Mouse (Mus musculus) limb, embryonic 11.5 days (tissue): ENCODE measurements around the gene Dact3. TPM values are rescaled to one million over a fixed set of nuclear protein-coding genes. Genes with fewer than 3 reads are reported as not detected.

Source experiments
- ATAC-seq: fragments of 200-750 bp; cut with Nextera tagmentation; 2 replicates; pipeline ENCODE4 v1.8.0; 2017; ENCODE audit warnings: low read depth; ENCODE audit not compliant: insufficient number of reproducible peaks, low FRiP score, low TSS enrichment
- DNase-seq: peaks from one replicate; pipeline ENCODE4 v3.0.0-alpha.2; 2015; ENCODE audit warnings: low spot score
- H3K27ac ChIP-seq: fragments of 300-500 bp; sonication (generic); replicated peaks from 2 replicates; pipeline ENCODE4 v1.5.1; 2014; ENCODE audit warnings: low read depth, mild to moderate bottlenecking, low read length
- H3K27me3 ChIP-seq: fragments of 300-500 bp; sonication (generic); 2 replicates; pipeline ENCODE4 v1.6.1; 2014; ENCODE audit warnings: mild to moderate bottlenecking, low read length, mixed read lengths; ENCODE audit not compliant: control insufficient read depth, insufficient read depth
- H3K36me3 ChIP-seq: fragments of 300-500 bp; sonication (generic); 2 replicates; pipeline ENCODE4 v1.6.1; 2014; ENCODE audit warnings: mild to moderate bottlenecking, low read length, moderate library complexity, mixed read lengths; ENCODE audit not compliant: control insufficient read depth, insufficient read depth
- H3K4me1 ChIP-seq: fragments of 300-500 bp; sonication (generic); 2 replicates; pipeline ENCODE4 v1.6.1; 2014; ENCODE audit warnings: low read length, mixed read lengths; ENCODE audit not compliant: control insufficient read depth, insufficient read depth
- H3K4me2 ChIP-seq: fragments of 300-500 bp; sonication (generic); 2 replicates; pipeline ENCODE4 v1.6.1; 2014; ENCODE audit warnings: low read depth, mild to moderate bottlenecking, moderate library complexity; ENCODE audit not compliant: severe bottlenecking
- H3K4me3 ChIP-seq: fragments of 300-500 bp; sonication (generic); 2 replicates; pipeline ENCODE4 v1.5.1; 2014; ENCODE audit warnings: low read depth, low read length
- H3K9ac ChIP-seq: fragments of 300-500 bp; sonication (generic); 2 replicates; pipeline ENCODE4 v1.6.1; 2014; ENCODE audit warnings: mild to moderate bottlenecking, low read length
- H3K9me3 ChIP-seq: fragments of 300-500 bp; sonication (generic); 2 replicates; pipeline ENCODE4 v1.6.1; 2016; ENCODE audit warnings: low read length; ENCODE audit not compliant: control insufficient read depth
- WGBS: fragments of 180-500 bp; shearing (Covaris S2); extraction: QIAGEN DNeasy Blood & Tissue Kit; methylation state at CpG from one replicate; pipeline ENCODE4 v1.1.7; 2014; 5-methylcytosine and 5-hydroxymethylcytosine counted together
- polyA plus RNA-seq: library from polyadenylated mRNA; unstranded; fragments of >200 nt; fragmentation: Nextera tagmentation; extraction: Ambion mirVana; gene quantifications from 2 replicates; pipeline ENCODE4 v1.2.1, GENCODE M21; 2014

Dact3 gene
- polyA plus RNA-seq, 1 experiment from 2014 or later: 14.6 TPM

DNA sequence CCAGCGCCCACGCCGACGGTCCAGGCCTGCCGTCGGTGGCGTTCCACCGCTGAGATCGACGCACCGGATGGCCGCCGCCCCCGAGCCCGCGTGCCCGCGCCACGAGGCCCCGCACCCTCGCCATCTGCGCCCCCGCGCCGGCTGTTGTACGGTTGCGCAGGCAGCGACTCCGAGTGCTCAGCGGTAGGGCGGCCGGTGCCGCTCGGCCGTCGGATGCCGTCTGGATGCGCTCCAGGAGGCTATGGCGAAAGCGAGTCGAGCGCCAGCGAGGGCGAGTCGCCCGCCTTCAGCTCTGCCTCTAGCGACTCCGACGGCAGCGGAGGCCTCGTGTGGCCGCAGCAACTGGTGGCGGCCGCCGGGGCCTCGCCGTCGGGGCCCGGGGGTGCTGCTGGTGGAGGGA, 10.8 kb downstream of the Dact3 start:
- Histone ChIP-seq H3K4me1 (peaks cover 6% of the 10 kb centered on the region), H3K4me2 (no peak overlapping the region), H3K4me3 (no peak overlapping the region), H3K9ac (no peak overlapping the region), H3K27me3 (no peaks in the 10 kb centered on the region), H3K27ac (peak overlapping the region; percentile 21; the same call in 1 of the 2 replicates), H3K36me3 (peaks cover 53% of the 10 kb centered on the region), H3K9me3 (peaks cover 20% of the 10 kb centered on the region)
- ATAC-seq (no peak), DNase-seq (no peak)
- 54% methylated on average over 59 of the region's 59 CpGs for WGBS

- H3K9me3 ChIP-seq: peaks cover 12% of the 10 kb centered on the region
- no peaks in the 10 kb centered on the region for H3K27me3 ChIP-seq
- peaks cover 22% of the 10 kb centered on the region for H3K36me3 ChIP-seq
- peak overlapping the region; percentile 64 for H3K4me2 ChIP-seq
- WGBS: 11% methylated on average over 6 of the region's 6 CpGs
- ATAC-seq: no peak
- peak overlapping the region; percentile 98 for H3K27ac ChIP-seq
- peak overlapping the region; percentile 32 for H3K4me3 ChIP-seq
- peak overlapping the region; percentile 69 for H3K9ac ChIP-seq
- DNase-seq: peak; percentile 55
- H3K4me1 ChIP-seq: peaks cover 41% of the 10 kb centered on the region
These were observed 15.4 kb downstream of the Dact3 start for GRCm38 (mm10) chr7:16890536-16890935.

DNA sequence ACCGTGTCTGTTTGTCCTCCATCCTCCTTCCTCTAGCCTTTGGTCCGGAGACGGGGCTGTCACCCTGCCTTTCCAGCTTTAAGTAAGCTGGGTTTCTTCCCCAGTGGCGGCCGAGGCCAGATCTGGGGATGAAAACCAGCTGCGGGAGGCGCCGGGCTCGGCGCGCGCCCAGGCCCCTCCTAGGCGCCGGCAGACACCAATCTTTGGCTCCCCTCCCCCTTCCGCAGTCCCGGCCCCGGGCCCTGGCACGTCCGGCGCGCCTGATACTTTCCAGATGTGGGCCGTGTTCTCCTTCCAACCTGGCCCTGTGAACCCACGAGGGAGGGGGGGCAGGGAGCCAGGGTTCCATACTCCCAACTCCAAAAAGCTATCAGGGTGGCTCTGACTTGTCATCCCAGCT, 15.8 kb downstream of the Dact3 start:
- Histone ChIP-seq H3K4me2 (peak overlapping the region; percentile 64), H3K36me3 (peaks cover 18% of the 10 kb centered on the region), H3K4me1 (peaks cover 42% of the 10 kb centered on the region), H3K9ac (peak overlapping the region; percentile 69), H3K27ac (peak overlapping the region; percentile 98), H3K4me3 (peak overlapping the region; percentile 32), H3K27me3 (no peaks in the 10 kb centered on the region), H3K9me3 (peaks cover 8% of the 10 kb centered on the region)
- WGBS: 0% methylated on average over 23 of the region's 23 CpGs
- peak; percentile 99 for DNase-seq
- peak; percentile 77 for ATAC-seq

DNA sequence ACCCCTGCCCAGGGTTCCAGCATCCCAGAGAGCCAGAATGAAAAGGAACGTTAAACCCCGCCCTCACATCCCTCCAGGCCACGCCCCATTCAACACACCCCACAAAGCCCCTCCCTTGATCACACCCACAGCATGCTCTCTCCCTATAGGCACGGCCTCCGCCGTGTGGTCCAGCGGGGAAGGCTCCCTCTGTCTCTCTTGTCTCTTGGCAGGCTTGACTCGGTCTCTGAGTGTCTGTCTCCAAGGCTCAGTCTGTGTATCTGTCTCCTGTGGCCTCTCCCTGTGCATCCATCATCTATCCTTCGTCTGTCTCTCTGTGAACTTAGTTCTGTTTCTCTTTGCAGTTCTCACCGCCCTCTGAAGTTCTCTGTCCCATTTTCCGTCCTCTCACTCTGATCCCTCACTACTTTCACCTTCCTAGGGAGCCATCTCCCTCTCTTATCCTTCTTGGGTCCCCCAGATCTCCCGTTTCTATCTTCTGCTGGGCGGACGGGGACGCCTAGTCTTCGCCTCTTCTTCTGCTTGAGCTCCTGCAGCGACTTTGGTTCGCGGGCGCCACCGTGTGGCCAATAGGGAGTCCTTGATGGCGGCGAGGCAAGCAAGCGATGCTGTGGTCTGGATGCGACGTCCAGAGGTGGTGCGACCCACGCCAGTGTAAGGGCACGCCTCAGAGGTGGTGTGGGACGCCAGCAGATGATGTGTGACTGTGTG, 16.7 kb downstream of the Dact3 start, which contains the start of gene Gng8:
Gene Gng8, plus strand, starts transcription at position 146 of the 711 bp plus-strand sequence.
- Histone ChIP-seq H3K36me3 (peaks cover 10% of the 10 kb centered on the region), H3K9ac (peak within 1 kb of the TSS; percentile 69), H3K27me3 (no peaks in the 10 kb centered on the region), H3K9me3 (peaks cover 3% of the 10 kb centered on the region; the same call in 1 of the 2 replicates), H3K4me1 (peaks cover 42% of the 10 kb centered on the region), H3K4me3 (peak within 1 kb of the TSS; percentile 32), H3K27ac (peak within 1 kb of the TSS; percentile 98), H3K4me2 (peak within 1 kb of the TSS; percentile 64)
- DNase-seq (peak; percentile 92), ATAC-seq (peak; percentile 71)
- WGBS: under 1% methylated on average over 30 of the region's 30 CpGs

DNA sequence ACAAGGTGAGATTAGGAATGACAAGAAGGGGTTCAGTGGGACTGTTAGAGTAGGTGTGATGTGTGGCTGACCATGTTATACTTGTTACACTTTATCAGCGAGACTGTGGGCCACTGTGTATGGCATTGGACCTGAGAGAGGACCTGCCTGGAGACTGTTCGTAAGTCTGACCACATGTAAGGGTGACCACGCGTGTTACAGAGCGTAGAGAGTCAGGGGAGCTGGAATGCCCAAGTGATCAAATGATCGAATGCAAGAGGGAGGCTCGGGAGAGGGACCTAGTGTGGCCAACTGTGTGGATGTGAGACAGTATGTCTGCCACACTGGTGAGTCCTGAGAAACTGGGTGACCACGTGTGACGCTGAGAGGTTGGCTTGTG, 17.2 kb downstream of the Dact3 start:
- peaks cover 9% of the 10 kb centered on the region; the same call in 1 of the 2 replicates for H3K36me3 ChIP-seq
- H3K4me1 ChIP-seq: peaks cover 42% of the 10 kb centered on the region
- DNase-seq: no peak
- H3K27ac ChIP-seq: peak overlapping the region; percentile 22; the same call in 1 of the 2 replicates
- H3K27me3 ChIP-seq: no peaks in the 10 kb centered on the region
- peak overlapping the region; percentile 32 for H3K4me3 ChIP-seq
- no peak for ATAC-seq
- H3K4me2 ChIP-seq: peak overlapping the region; percentile 64
- 0 out of 2 replicates have a peak overlapping the region, but pooled peaks have one; percentile 8 for H3K9ac ChIP-seq
- H3K9me3 ChIP-seq: peaks cover 3% of the 10 kb centered on the region; the same call in 1 of the 2 replicates
- 42% methylated on average over 9 of the region's 9 CpGs for WGBS

- H3K27me3 ChIP-seq: no peaks in the 10 kb centered on the region
- 3% methylated on average over 5 of the region's 6 CpGs for WGBS
- H3K36me3 ChIP-seq: peaks cover 2% of the 10 kb centered on the region; the same call in 1 of the 2 replicates
- no peak for ATAC-seq
- peak overlapping the region; percentile 32 for H3K4me3 ChIP-seq
- no peak overlapping the region for H3K9ac ChIP-seq
- no peak for DNase-seq
- H3K9me3 ChIP-seq: peaks cover 3% of the 10 kb centered on the region; the same call in 1 of the 2 replicates
- peak overlapping the region; percentile 64 for H3K4me2 ChIP-seq
- H3K4me1 ChIP-seq: peaks cover 42% of the 10 kb centered on the region
- H3K27ac ChIP-seq: no peak overlapping the region
These were observed 18.5 kb downstream of the Dact3 start for GRCm38 (mm10) chr7:16893612-16894011.

DNA sequence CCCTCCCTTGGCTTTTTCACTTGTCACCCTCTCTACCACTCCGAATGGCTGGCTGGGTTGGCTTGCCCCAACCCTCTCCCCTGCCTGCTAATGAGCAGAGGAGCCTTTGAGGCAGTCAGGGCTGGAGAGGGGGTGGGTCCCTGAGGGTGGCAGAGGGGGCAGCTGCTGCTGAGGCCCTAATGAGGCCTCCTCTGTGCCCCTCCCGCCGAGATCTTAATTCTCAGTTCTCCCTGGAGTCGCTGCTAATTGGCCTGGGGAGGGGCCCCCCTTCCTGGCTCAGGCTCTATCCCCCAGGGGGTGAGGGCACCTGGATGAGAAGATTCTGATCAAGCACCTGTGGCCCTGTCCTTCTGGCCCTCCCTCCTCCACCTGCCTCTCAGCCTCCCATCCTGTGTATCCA, 19.2 kb downstream of the Dact3 start:
- H3K4me3 ChIP-seq: peak overlapping the region; percentile 18; the same call in 1 of the 2 replicates
- no peaks in the 10 kb centered on the region for H3K36me3 ChIP-seq
- peaks cover 3% of the 10 kb centered on the region; the same call in 1 of the 2 replicates for H3K9me3 ChIP-seq
- 0 out of 2 replicates have a peak overlapping the region, but pooled peaks have one; percentile 27 for H3K9ac ChIP-seq
- peaks cover 42% of the 10 kb centered on the region for H3K4me1 ChIP-seq
- peak overlapping the region; percentile 52 for H3K4me2 ChIP-seq
- H3K27me3 ChIP-seq: no peaks in the 10 kb centered on the region
- DNase-seq (no peak), ATAC-seq (no peak)
- WGBS: 4% methylated on average over 3 of the region's 4 CpGs
- 0 out of 2 replicates have a peak overlapping the region, but pooled peaks have one; percentile 8 for H3K27ac ChIP-seq

DNA sequence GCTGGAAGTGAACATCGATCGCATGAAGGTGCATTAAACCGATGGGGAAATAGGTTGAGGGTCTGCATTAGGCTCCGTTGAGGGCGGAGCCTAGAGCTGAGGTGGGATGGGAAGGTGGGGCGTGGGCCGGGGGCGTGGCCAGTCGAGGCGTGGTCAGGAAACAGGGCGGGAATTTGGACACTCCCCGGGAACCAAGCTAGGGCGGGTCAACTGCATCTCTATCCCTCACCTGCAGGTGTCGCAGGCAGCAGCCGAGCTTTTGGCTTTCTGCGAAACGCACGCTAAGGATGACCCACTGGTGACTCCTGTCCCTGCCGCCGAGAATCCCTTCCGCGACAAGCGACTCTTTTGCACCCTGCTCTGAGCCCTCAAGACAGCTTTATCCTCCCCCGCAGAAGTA, 19.9 kb downstream of the Dact3 start:
- H3K36me3 ChIP-seq: no peaks in the 10 kb centered on the region
- H3K4me1 ChIP-seq: peaks cover 42% of the 10 kb centered on the region
- no peaks in the 10 kb centered on the region for H3K27me3 ChIP-seq
- ATAC-seq (peak; percentile 54; the same call in 1 of the 2 replicates), DNase-seq (peak; percentile 93)
- H3K4me2 ChIP-seq: peak overlapping the region; percentile 52
- H3K9me3 ChIP-seq: no peaks in the 10 kb centered on the region
- H3K27ac ChIP-seq: no peak overlapping the region
- 1% methylated on average over 24 of the region's 24 CpGs for WGBS
- no peak overlapping the region for H3K9ac ChIP-seq
- peak overlapping the region; percentile 18 for H3K4me3 ChIP-seq
